Mouse (Mus musculus): Measurements from ENCODE around the gene Mrpl39. TPM values are rescaled to one million over a fixed set of nuclear protein-coding genes. Genes with fewer than 3 reads are reported as not detected.

Mrpl39 gene
- total and polyA plus RNA-seq, 3 experiments: 24.0 to 42.4 (median 37.7) TPM

DNA sequence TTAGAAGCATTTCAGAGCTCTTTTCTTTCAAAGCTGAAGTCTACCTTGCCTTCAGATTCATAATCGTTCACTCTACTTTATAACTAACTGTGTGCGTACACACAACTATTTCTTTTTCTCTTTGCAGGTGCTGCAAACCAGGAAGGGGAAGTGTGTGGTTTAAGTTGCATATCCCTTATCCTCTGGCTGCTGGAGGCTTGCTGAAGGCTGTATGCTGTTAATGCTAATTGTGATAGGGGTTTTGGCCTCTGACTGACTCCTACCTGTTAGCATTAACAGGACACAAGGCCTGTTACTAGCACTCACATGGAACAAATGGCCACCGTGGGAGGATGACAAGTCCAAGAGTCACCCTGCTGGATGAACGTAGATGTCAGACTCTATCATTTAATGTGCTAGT, 21.6 kb downstream of the Mrpl39 start:
- no peaks in the 10 kb centered on the region for H3K4me1 ChIP-seq (ENCODE audit: control insufficient read depth, insufficient read depth, low read length)
- 80% methylated on average over 4 of the region's 4 CpGs for WGBS
- H3K4me3 ChIP-seq: no peak overlapping the region
- TF ChIP-seq POLR2A (IDR thresholded peaks at IDR 0.05; ENCODE audit: insufficient read depth, low read depth, low read length) (no peak), EP300 (IDR thresholded peaks at IDR 0.05; ENCODE audit: insufficient read depth, low read depth, low read length) (no peak), CTCF (IDR thresholded peaks at IDR 0.05) (no peak)
- H3K27ac ChIP-seq: no peak overlapping the region
- no peaks in the 10 kb centered on the region for H3K79me2 ChIP-seq (replicated peaks; ENCODE audit: control insufficient read depth, insufficient read depth, low read length)
- no peak for DNase-seq
- no peaks in the 10 kb centered on the region for H3K27me3 ChIP-seq (ENCODE audit: control insufficient read depth, insufficient read depth, low read length)
- H3K36me3 ChIP-seq (ENCODE audit: control insufficient read depth, insufficient read depth, low read length): no peaks in the 10 kb centered on the region
- intact Hi-C loops (cut with DNase I): no loop called here
- H3K9ac ChIP-seq (ENCODE audit: low read depth, low read length): no peak overlapping the region

DNA sequence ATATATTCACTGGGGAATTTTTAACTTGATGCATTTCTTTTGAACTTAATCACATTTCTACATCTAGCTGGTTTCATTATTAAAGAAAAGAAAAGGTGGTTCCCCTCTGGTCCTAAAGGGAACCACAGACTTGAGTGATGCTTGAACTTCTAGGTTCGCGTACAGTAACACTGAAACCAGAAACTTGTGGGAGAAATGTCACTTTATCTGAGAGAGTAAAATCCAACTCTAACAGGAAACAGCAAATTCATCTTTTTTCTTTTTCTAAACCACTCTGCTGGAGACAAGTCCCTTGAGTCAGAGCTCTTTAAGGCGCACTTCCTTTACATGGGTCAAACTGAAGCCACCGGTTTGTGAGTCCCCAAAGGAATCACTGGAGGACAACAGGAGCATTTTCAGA, 22.4 kb downstream of the Mrpl39 start:
- no peak for TF ChIP-seq EP300 (IDR thresholded peaks at IDR 0.05; ENCODE audit: insufficient read depth, low read depth, low read length)
- TF ChIP-seq POLR2A (IDR thresholded peaks at IDR 0.05; ENCODE audit: insufficient read depth, low read depth, low read length): no peak
- no peak for TF ChIP-seq CTCF (IDR thresholded peaks at IDR 0.05)
- 73% methylated on average over 4 of the region's 4 CpGs for WGBS
- DNase-seq: no peak
- Histone ChIP-seq H3K79me2 (replicated peaks; ENCODE audit: control insufficient read depth, insufficient read depth, low read length) (no peaks in the 10 kb centered on the region), H3K36me3 (ENCODE audit: control insufficient read depth, insufficient read depth, low read length) (no peaks in the 10 kb centered on the region), H3K9ac (ENCODE audit: low read depth, low read length) (no peak overlapping the region), H3K4me3 (no peak overlapping the region), H3K27me3 (ENCODE audit: control insufficient read depth, insufficient read depth, low read length) (no peaks in the 10 kb centered on the region), H3K4me1 (ENCODE audit: control insufficient read depth, insufficient read depth, low read length) (no peaks in the 10 kb centered on the region), H3K27ac (no peak overlapping the region)
- intact Hi-C loops (cut with DNase I): no loop called here

DNA sequence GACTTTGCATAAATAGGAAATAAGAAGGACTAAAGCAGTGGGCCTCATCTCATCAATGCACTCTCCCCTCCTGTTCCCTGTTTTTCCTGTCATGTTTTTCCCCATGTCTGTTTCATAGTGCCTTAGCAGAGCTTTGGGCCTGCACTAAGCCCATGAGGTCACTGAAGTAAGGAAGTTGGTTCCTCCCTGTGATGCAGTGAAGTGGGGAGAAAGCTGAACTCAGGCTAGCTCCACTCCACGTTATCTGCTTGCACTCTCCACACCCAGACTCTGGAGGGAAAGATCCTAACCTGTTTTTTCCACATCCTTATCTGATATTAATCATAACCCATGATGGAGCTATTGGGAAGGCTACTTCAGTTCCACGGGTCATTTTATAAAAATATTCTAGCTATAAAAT, 26.9 kb downstream of the Mrpl39 start:
- H3K27me3 ChIP-seq (ENCODE audit: control insufficient read depth, insufficient read depth, low read length): no peaks in the 10 kb centered on the region
- H3K27ac ChIP-seq: no peak overlapping the region
- H3K79me2 ChIP-seq (replicated peaks; ENCODE audit: control insufficient read depth, insufficient read depth, low read length): no peaks in the 10 kb centered on the region
- no peak for TF ChIP-seq EP300 (IDR thresholded peaks at IDR 0.05; ENCODE audit: insufficient read depth, low read depth, low read length)
- no peak for TF ChIP-seq POLR2A (IDR thresholded peaks at IDR 0.05; ENCODE audit: insufficient read depth, low read depth, low read length)
- TF ChIP-seq CTCF (IDR thresholded peaks at IDR 0.05): no peak
- H3K9ac ChIP-seq (ENCODE audit: low read depth, low read length): no peak overlapping the region
- WGBS: 64% methylated on average over 2 of the region's 2 CpGs
- intact Hi-C loops (cut with DNase I): no loop called here
- DNase-seq: no peak
- H3K36me3 ChIP-seq (ENCODE audit: control insufficient read depth, insufficient read depth, low read length): no peaks in the 10 kb centered on the region
- H3K4me3 ChIP-seq: no peak overlapping the region
- no peaks in the 10 kb centered on the region for H3K4me1 ChIP-seq (ENCODE audit: control insufficient read depth, insufficient read depth, low read length)

GRCm38 (mm10) chr16:84707802-84708201, 27.7 kb downstream of the Mrpl39 start:
- no peak for TF ChIP-seq POLR2A (IDR thresholded peaks at IDR 0.05; ENCODE audit: insufficient read depth, low read depth, low read length)
- TF ChIP-seq CTCF (IDR thresholded peaks at IDR 0.05): no peak
- no peak for TF ChIP-seq EP300 (IDR thresholded peaks at IDR 0.05; ENCODE audit: insufficient read depth, low read depth, low read length)
- Histone ChIP-seq H3K4me1 (ENCODE audit: control insufficient read depth, insufficient read depth, low read length) (no peaks in the 10 kb centered on the region), H3K27ac (no peak overlapping the region), H3K4me3 (no peak overlapping the region), H3K36me3 (ENCODE audit: control insufficient read depth, insufficient read depth, low read length) (no peaks in the 10 kb centered on the region), H3K9ac (ENCODE audit: low read depth, low read length) (no peak overlapping the region), H3K27me3 (ENCODE audit: control insufficient read depth, insufficient read depth, low read length) (no peaks in the 10 kb centered on the region), H3K79me2 (replicated peaks; ENCODE audit: control insufficient read depth, insufficient read depth, low read length) (no peaks in the 10 kb centered on the region)
- intact Hi-C loops (cut with DNase I): no loop called here
- 73% methylated on average over 4 of the region's 4 CpGs for WGBS
- no peak for DNase-seq

DNA sequence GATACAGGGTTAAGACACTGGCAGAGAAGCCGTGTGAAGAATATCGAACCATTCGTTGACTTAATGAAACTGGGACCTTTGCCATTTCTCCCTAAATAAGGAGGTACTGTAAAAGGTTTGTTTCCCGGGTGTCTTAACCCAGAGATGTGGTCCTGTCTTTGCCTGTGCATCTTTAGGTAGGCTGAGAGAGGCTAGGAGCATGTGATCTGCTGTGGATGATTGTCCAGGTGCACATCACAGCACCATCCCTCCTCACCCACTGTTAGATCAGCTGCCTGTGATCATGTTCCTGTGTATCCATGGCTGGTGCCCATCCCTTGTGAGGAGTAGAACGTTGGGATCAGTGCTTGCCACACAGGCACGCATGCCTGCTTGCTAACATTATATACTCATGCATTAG, 29.0 kb downstream of the Mrpl39 start:
- WGBS: 76% methylated on average over 6 of the region's 6 CpGs
- intact Hi-C loops (cut with DNase I): no loop called here
- Histone ChIP-seq H3K9ac (ENCODE audit: low read depth, low read length) (no peak overlapping the region), H3K4me3 (no peak overlapping the region), H3K27ac (no peak overlapping the region), H3K36me3 (ENCODE audit: control insufficient read depth, insufficient read depth, low read length) (no peaks in the 10 kb centered on the region), H3K4me1 (ENCODE audit: control insufficient read depth, insufficient read depth, low read length) (no peaks in the 10 kb centered on the region), H3K79me2 (replicated peaks; ENCODE audit: control insufficient read depth, insufficient read depth, low read length) (no peaks in the 10 kb centered on the region), H3K27me3 (ENCODE audit: control insufficient read depth, insufficient read depth, low read length) (no peaks in the 10 kb centered on the region)
- no peak for DNase-seq
- TF ChIP-seq EP300 (IDR thresholded peaks at IDR 0.05; ENCODE audit: insufficient read depth, low read depth, low read length) (no peak), POLR2A (IDR thresholded peaks at IDR 0.05; ENCODE audit: insufficient read depth, low read depth, low read length) (no peak), CTCF (IDR thresholded peaks at IDR 0.05) (no peak)

DNA sequence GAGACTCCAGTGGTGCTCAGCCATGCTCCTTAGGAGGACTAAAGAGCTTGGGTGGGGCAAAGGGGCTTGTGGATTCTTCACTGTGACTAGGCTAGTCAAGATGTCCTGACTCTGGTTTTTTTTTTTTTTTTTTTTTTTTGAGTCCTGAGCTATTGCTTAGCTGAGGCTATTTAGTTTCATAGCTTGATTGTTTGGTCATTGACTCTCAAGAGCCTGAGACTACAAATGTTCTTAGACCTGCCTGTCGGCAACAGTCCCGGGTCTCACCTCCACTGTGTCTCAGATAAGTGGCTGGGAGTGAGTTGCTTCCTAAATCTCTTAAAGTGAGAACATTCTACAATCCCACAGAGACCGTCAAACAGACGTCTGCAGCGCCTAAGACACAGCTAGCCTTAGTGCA, 30.0 kb downstream of the Mrpl39 start:
- intact Hi-C loops (cut with DNase I): no loop called here
- WGBS: 60% methylated on average over 5 of the region's 5 CpGs
- DNase-seq: no peak
- no peaks in the 10 kb centered on the region for H3K4me1 ChIP-seq (ENCODE audit: control insufficient read depth, insufficient read depth, low read length)
- H3K36me3 ChIP-seq (ENCODE audit: control insufficient read depth, insufficient read depth, low read length): no peaks in the 10 kb centered on the region
- H3K27ac ChIP-seq: no peak overlapping the region
- H3K4me3 ChIP-seq: no peak overlapping the region
- no peak overlapping the region for H3K9ac ChIP-seq (ENCODE audit: low read depth, low read length)
- no peaks in the 10 kb centered on the region for H3K27me3 ChIP-seq (ENCODE audit: control insufficient read depth, insufficient read depth, low read length)
- TF ChIP-seq EP300 (IDR thresholded peaks at IDR 0.05; ENCODE audit: insufficient read depth, low read depth, low read length): no peak
- no peak for TF ChIP-seq POLR2A (IDR thresholded peaks at IDR 0.05; ENCODE audit: insufficient read depth, low read depth, low read length)
- no peak for TF ChIP-seq CTCF (IDR thresholded peaks at IDR 0.05)
- no peaks in the 10 kb centered on the region for H3K79me2 ChIP-seq (replicated peaks; ENCODE audit: control insufficient read depth, insufficient read depth, low read length)
